Mouse (Mus musculus) liver, embryonic 15.5 days (tissue): ENCODE results near the gene Bpi. TPM values are rescaled to one million over a fixed set of nuclear protein-coding genes. Genes with fewer than 3 reads are reported as not detected.

Experiments used
- ATAC-seq: fragments of 200-750 bp; cut with Nextera tagmentation; 2 replicates; pipeline ENCODE4 v1.8.0; 2017; ENCODE audit warnings: moderate number of reproducible peaks, mild to moderate bottlenecking, moderate library complexity; ENCODE audit not compliant: insufficient read depth
- H3K27ac ChIP-seq: fragments of 300-500 bp; sonication (generic); replicated peaks from 2 replicates; pipeline ENCODE4 v1.5.1; 2015; ENCODE audit warnings: mild to moderate bottlenecking, inconsistent platforms
- H3K27me3 ChIP-seq: fragments of 300-500 bp; sonication (generic); 2 replicates; pipeline ENCODE4 v1.6.1; 2015; ENCODE audit warnings: mild to moderate bottlenecking, inconsistent platforms
- H3K36me3 ChIP-seq: fragments of 300-500 bp; sonication (generic); replicated peaks from 2 replicates; pipeline ENCODE4 v1.6.1; 2015; ENCODE audit warnings: moderate library complexity, mild to moderate bottlenecking, inconsistent platforms
- H3K4me1 ChIP-seq: fragments of 300-500 bp; sonication (generic); replicated peaks from 2 replicates; pipeline ENCODE4 v1.6.1; 2015; ENCODE audit warnings: inconsistent platforms
- H3K4me2 ChIP-seq: fragments of 300-500 bp; sonication (generic); 2 replicates; pipeline ENCODE4 v1.6.1; 2015; ENCODE audit warnings: moderate library complexity, mild to moderate bottlenecking, inconsistent platforms
- H3K4me3 ChIP-seq: fragments of 300-500 bp; sonication (generic); replicated peaks from 2 replicates; pipeline ENCODE4 v1.5.1; 2015; ENCODE audit warnings: mild to moderate bottlenecking, inconsistent platforms
- H3K9ac ChIP-seq: fragments of 300-500 bp; sonication (generic); 2 replicates; pipeline ENCODE4 v1.6.1; 2015; ENCODE audit warnings: moderate library complexity, mild to moderate bottlenecking, inconsistent platforms
- H3K9me3 ChIP-seq: fragments of 300-500 bp; sonication (generic); replicated peaks from 2 replicates; pipeline ENCODE4 v1.6.1; 2016; ENCODE audit warnings: inconsistent platforms
- WGBS: fragments of 180-500 bp; shearing (Covaris S2); methylation state at CpG from one replicate; pipeline ENCODE4 v1.1.7; 2015; ENCODE audit warnings: mixed read lengths; ENCODE audit not compliant: insufficient replicate concordance; 5-methylcytosine and 5-hydroxymethylcytosine counted together
- polyA plus RNA-seq: library from polyadenylated mRNA; unstranded; fragments of >200 nt; fragmentation: Nextera tagmentation; extraction: Ambion mirVana; gene quantifications from 2 replicates; pipeline ENCODE4 v1.2.1, GENCODE M21; 2015

Gene Bpi
- not detected in 2 replicates for polyA plus RNA-seq

DNA sequence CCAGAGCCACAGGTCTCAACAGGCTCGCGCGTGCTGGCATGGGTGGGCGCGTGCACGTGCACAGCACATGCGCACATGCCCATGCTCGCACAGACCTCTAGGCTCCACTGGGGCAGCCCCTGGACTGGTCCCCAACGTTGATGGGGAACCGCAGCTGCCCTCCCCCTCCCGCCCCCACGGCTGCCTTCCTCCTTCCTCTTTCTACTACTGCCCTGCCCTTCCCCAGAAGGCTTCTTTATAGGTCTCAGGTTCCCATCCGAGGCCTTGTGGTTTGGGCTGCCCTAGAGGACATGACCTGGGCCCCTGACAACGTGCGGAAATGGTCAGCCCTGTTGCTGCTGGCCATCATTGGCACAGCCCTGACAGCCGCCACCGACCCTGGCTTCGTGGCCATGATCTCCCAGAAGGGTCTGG, at the start of gene Bpi:
Gene Bpi (plus strand): TSS at position 90 of the 414 bp plus-strand sequence.
- ATAC-seq, result no peak
- Histone ChIP-seq H3K27me3 (peaks cover 11% of the 10 kb centered on the region; the same call in 1 of the 2 replicates), H3K4me2 (peak within 1 kb of the TSS; percentile 20), H3K9ac (no peak within 1 kb of the TSS), H3K9me3 (no peaks in the 10 kb centered on the region), H3K36me3 (no peaks in the 10 kb centered on the region), H3K27ac (no peak within 1 kb of the TSS), H3K4me1 (0 out of 2 replicates have a peak, but pooled peaks cover 3% of the 10 kb centered on the region), H3K4me3 (no peak within 1 kb of the TSS)
- WGBS, result 27% methylated on average over 18 of the region's 18 CpGs

GRCm38 (mm10) chr2:158209776-158210175, 48.1 kb upstream of the Bpi start:
- H3K9me3 ChIP-seq, result no peaks in the 10 kb centered on the region
- 32% methylated on average over 9 of the region's 9 CpGs for WGBS
- H3K27me3 ChIP-seq, result peaks cover 10% of the 10 kb centered on the region; the same call in 1 of the 2 replicates
- H3K27ac ChIP-seq, result no peak overlapping the region
- H3K9ac ChIP-seq, result no peak overlapping the region
- H3K36me3 ChIP-seq, result no peaks in the 10 kb centered on the region
- no peak overlapping the region for H3K4me2 ChIP-seq
- peaks cover 12% of the 10 kb centered on the region for H3K4me1 ChIP-seq
- ATAC-seq, result no peak
- no peak overlapping the region for H3K4me3 ChIP-seq

DNA sequence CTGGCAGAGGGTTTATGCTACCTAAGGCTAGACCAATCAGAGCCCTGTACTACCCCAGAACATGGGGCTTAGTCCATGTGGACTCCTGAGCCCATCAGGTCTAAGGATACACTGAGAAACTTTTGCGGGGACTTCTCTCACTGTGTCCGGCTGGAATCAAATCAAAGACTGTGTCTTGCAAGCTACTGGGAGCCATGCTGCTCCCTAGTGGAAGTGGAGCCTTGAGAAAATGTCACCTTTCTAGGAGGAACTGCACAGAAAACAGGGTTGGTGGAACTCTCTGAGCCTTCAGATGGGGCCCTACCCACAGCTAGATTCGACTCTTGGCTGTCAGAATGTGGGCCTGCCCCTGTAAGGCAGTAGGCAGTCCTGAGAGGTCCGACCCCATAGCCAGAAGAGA, 47.4 kb upstream of the Bpi start:
- Histone ChIP-seq H3K4me3 (no peak overlapping the region), H3K9ac (no peak overlapping the region), H3K27me3 (peaks cover 10% of the 10 kb centered on the region; the same call in 1 of the 2 replicates), H3K4me1 (peaks cover 16% of the 10 kb centered on the region), H3K9me3 (no peaks in the 10 kb centered on the region), H3K4me2 (no peak overlapping the region), H3K27ac (no peak overlapping the region), H3K36me3 (no peaks in the 10 kb centered on the region)
- no peak for ATAC-seq
- 33% methylated on average over 4 of the region's 4 CpGs for WGBS

DNA sequence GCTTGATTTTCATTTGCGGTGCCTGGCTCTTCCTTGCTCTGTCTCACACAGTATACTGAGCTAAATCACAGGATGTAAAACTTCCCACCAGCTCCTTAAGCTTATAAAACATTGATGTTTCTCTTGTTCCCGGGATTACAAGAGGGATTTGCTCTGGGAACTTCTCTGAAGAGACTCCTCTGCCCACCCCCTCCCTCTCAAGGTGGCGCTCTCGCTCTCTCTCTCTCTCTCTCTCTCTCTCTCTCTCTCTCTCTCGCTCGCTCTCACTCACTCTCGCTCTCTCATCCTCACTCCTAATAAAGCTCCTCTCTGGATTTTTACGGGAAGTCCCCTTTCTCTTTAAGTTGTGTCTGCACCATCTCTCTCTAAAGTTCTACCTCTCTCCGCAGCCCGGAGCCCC, 46.9 kb upstream of the Bpi start:
- ATAC-seq, result no peak
- Histone ChIP-seq H3K4me2 (peak overlapping the region; percentile 14; the same call in 1 of the 2 replicates), H3K27me3 (peaks cover 10% of the 10 kb centered on the region; the same call in 1 of the 2 replicates), H3K9me3 (no peaks in the 10 kb centered on the region), H3K4me1 (peaks cover 19% of the 10 kb centered on the region), H3K9ac (no peak overlapping the region), H3K27ac (no peak overlapping the region), H3K4me3 (no peak overlapping the region), H3K36me3 (no peaks in the 10 kb centered on the region)
- WGBS, result 39% methylated on average over 10 of the region's 10 CpGs

DNA sequence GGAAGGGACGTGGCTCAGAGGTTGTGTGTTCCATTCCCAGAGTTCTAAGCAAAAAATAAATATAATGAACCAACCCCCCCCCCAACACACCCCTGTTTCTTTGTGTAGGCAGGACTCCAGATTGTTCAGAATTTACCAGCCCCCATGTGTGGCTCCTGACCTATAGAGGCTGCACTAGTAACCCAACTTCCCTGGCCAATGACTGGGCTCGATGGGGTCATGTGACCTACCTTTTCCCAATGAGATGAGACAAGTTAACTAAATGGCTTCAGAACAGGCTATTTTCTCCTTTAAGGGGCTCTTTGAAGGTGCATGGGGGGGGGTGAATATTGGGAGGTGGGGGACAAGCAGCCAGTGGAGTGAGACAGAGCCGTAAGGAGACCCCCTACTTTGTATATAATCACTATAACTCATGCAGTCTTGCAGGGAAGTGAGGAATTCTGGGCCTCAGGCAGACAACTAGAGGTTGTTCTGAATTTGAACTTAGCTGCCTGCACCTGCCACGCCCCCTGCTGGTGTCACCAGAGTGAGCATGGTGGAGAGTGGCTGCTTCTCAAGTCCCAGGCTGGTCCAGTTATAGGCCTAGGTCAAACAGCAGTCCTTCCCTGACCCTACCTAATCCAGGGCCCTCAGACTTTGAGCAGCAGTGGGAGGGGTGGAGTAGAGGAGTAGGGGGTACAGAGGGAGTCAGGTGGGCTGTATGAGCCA, 46.0 kb upstream of the Bpi start:
- WGBS, result 53% methylated on average over 4 of the region's 4 CpGs
- Histone ChIP-seq H3K9me3 (no peaks in the 10 kb centered on the region), H3K4me2 (0 out of 2 replicates have a peak overlapping the region, but pooled peaks have one; percentile 14), H3K9ac (no peak overlapping the region), H3K27ac (no peak overlapping the region), H3K36me3 (no peaks in the 10 kb centered on the region), H3K4me3 (no peak overlapping the region), H3K27me3 (peaks cover 10% of the 10 kb centered on the region; the same call in 1 of the 2 replicates), H3K4me1 (peaks cover 19% of the 10 kb centered on the region)
- ATAC-seq, result peak; percentile 11; the same call in 1 of the 2 replicates

- no peak overlapping the region for H3K9ac ChIP-seq
- H3K36me3 ChIP-seq, result no peaks in the 10 kb centered on the region
- WGBS, result 37% methylated on average over 9 of the region's 9 CpGs
- H3K9me3 ChIP-seq, result no peaks in the 10 kb centered on the region
- H3K27ac ChIP-seq, result no peak overlapping the region
- 0 out of 2 replicates have a peak, but pooled peaks cover 2% of the 10 kb centered on the region for H3K27me3 ChIP-seq
- H3K4me2 ChIP-seq, result no peak overlapping the region
- peaks cover 17% of the 10 kb centered on the region for H3K4me1 ChIP-seq
- no peak for ATAC-seq
- H3K4me3 ChIP-seq, result no peak overlapping the region
Measured at GRCm38 (mm10) chr2:158215283-158216117, 42.4 kb upstream of the Bpi start.

DNA sequence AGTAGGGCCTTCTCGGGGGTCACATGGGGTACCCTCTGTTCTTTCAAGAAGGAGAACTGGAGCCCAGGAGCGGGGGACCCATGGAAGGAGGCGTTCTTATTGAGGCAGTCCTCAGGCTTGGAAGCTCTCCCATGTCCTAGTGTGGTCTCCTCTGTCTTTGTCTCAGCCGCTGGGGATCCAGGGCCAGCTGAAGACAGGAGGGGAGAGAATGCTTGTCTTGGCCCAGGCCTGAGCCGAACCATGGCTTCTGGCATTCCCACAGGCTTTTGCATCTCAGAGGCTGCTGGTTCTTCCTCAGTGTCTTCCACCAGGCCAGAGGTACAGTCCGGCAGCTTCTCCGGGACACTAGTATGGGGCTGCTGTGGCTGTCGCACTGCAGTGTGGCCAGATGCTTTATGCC, 41.4 kb upstream of the Bpi start:
- Histone ChIP-seq H3K27ac (no peak overlapping the region), H3K4me2 (no peak overlapping the region), H3K4me1 (peaks cover 15% of the 10 kb centered on the region), H3K4me3 (no peak overlapping the region), H3K27me3 (no peaks in the 10 kb centered on the region), H3K9me3 (no peaks in the 10 kb centered on the region), H3K36me3 (no peaks in the 10 kb centered on the region), H3K9ac (no peak overlapping the region)
- no peak for ATAC-seq
- WGBS, result 73% methylated on average over 8 of the region's 8 CpGs

DNA sequence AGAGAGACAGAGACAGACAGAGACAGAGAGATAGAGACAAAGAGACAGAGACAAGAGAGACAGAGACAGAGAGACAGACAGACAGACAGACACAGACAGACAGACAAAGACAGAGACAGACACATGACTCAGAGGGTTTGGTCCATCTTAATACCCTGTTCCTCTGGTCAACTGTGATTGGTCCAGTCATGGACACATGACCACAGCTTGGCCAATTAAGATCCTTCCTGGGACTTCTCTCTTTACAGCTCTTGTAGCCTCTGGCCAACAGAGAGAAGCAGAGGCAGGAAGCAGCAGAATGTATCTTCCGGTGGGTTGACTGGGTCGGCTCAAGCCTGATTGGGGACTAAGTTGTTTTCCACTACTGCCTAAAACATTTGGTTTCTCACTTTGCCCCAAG, 38.3 kb upstream of the Bpi start:
- Histone ChIP-seq H3K27me3 (no peaks in the 10 kb centered on the region), H3K4me1 (peaks cover 9% of the 10 kb centered on the region), H3K4me3 (no peak overlapping the region), H3K9me3 (no peaks in the 10 kb centered on the region), H3K36me3 (no peaks in the 10 kb centered on the region), H3K9ac (no peak overlapping the region), H3K4me2 (no peak overlapping the region), H3K27ac (no peak overlapping the region)
- ATAC-seq, result no peak
- 58% methylated on average over 2 of the region's 2 CpGs for WGBS

GRCm38 (mm10) chr2:158221446-158222084, 36.3 kb upstream of the Bpi start:
- Histone ChIP-seq H3K4me3 (no peak overlapping the region), H3K4me2 (no peak overlapping the region), H3K36me3 (no peaks in the 10 kb centered on the region), H3K9me3 (no peaks in the 10 kb centered on the region), H3K4me1 (no peaks in the 10 kb centered on the region), H3K27ac (no peak overlapping the region), H3K27me3 (peaks cover 8% of the 10 kb centered on the region; the same call in 1 of the 2 replicates), H3K9ac (no peak overlapping the region)
- WGBS, result 48% methylated on average over 9 of the region's 9 CpGs
- ATAC-seq, result no peak

GRCm38 (mm10) chr2:158222664-158223063, 35.2 kb upstream of the Bpi start:
- H3K4me2 ChIP-seq, result no peak overlapping the region
- no peaks in the 10 kb centered on the region for H3K36me3 ChIP-seq
- WGBS, result 63% methylated on average over 4 of the region's 4 CpGs
- peaks cover 13% of the 10 kb centered on the region; the same call in 1 of the 2 replicates for H3K27me3 ChIP-seq
- no peaks in the 10 kb centered on the region for H3K4me1 ChIP-seq
- no peak for ATAC-seq
- H3K9ac ChIP-seq, result no peak overlapping the region
- H3K4me3 ChIP-seq, result no peak overlapping the region
- no peak overlapping the region for H3K27ac ChIP-seq
- no peaks in the 10 kb centered on the region for H3K9me3 ChIP-seq

DNA sequence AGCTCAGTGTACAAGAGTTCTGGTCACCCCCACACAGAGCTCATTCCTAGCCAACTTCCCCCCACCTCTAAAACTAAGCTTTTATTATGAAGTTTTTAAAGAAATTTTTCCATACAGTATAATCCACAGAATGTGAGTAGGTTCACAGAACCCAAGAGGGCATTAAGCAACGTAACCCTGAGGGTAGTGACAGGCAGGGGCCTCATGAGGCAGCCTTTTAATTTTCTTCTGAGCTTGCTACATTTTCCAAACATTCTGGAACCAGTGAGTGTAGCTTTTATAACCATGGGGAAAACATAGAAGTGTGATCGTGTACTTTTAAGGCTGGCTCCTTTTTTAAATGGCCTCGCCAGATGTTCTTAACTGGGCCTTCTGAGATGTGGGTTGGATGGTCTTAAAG, 34.4 kb upstream of the Bpi start:
- no peak for ATAC-seq
- H3K9ac ChIP-seq, result no peak overlapping the region
- H3K27ac ChIP-seq, result no peak overlapping the region
- H3K4me2 ChIP-seq, result no peak overlapping the region
- H3K9me3 ChIP-seq, result no peaks in the 10 kb centered on the region
- H3K27me3 ChIP-seq, result peaks cover 21% of the 10 kb centered on the region
- no peak overlapping the region for H3K4me3 ChIP-seq
- WGBS, result 57% methylated on average over 3 of the region's 3 CpGs
- no peaks in the 10 kb centered on the region for H3K4me1 ChIP-seq
- H3K36me3 ChIP-seq, result no peaks in the 10 kb centered on the region
